Mouse (Mus musculus) liver, postnatal 0 days (tissue): ENCODE measurements around the gene Fzd4. TPM values are rescaled to one million over a fixed set of nuclear protein-coding genes. Genes with fewer than 3 reads are reported as not detected.

Experiments
- ATAC-seq: fragments of 200-750 bp; cut with Nextera tagmentation; 2 replicates; pipeline ENCODE4 v1.8.0; 2017; ENCODE audit warnings: mild to moderate bottlenecking, moderate library complexity
- DNase-seq: peaks from one replicate; pipeline ENCODE4 v3.0.0-alpha.2; 2016
- H3K27ac ChIP-seq: fragments of 300-500 bp; sonication (generic); 2 replicates; pipeline ENCODE4 v1.5.1; 2014; ENCODE audit warnings: antibody characterized with exemption, moderate library complexity, mild to moderate bottlenecking, low read depth
- H3K27me3 ChIP-seq: fragments of 300-500 bp; sonication (generic); 2 replicates; pipeline ENCODE4 v1.6.1; 2014; ENCODE audit warnings: low read length, control low read depth, mixed read lengths; ENCODE audit not compliant: insufficient read depth
- H3K36me3 ChIP-seq: fragments of 300-500 bp; sonication (generic); replicated peaks from 2 replicates; pipeline ENCODE4 v1.6.1; 2014; ENCODE audit warnings: mild to moderate bottlenecking, control low read depth, low read length, moderate library complexity, mixed read lengths; ENCODE audit not compliant: insufficient read depth
- H3K4me1 ChIP-seq: fragments of 300-500 bp; sonication (generic); 2 replicates; pipeline ENCODE4 v1.6.1; 2014; ENCODE audit warnings: antibody characterized with exemption, mild to moderate bottlenecking, control low read depth; ENCODE audit not compliant: insufficient read depth
- H3K4me2 ChIP-seq: fragments of 300-500 bp; sonication (generic); 2 replicates; pipeline ENCODE4 v1.6.1; 2014; ENCODE audit warnings: low read depth, mild to moderate bottlenecking, low read length, moderate library complexity, mixed read lengths
- H3K4me3 ChIP-seq: fragments of 300-500 bp; sonication (generic); 2 replicates; pipeline ENCODE4 v1.5.1; 2014; ENCODE audit warnings: low read depth, low read length
- H3K9ac ChIP-seq: fragments of 300-500 bp; sonication (generic); replicated peaks from 2 replicates; pipeline ENCODE4 v1.6.1; 2014; ENCODE audit warnings: mild to moderate bottlenecking, moderate library complexity
- H3K9me3 ChIP-seq: fragments of 300-500 bp; sonication (generic); 2 replicates; pipeline ENCODE4 v1.6.1; 2016; ENCODE audit warnings: mild to moderate bottlenecking, control low read depth, low read length, mixed read lengths
- CTCF ChIP-seq: sonication (generic); IDR thresholded peaks from 2 replicates; pipeline ENCODE4 v1.5.1; 2016; ENCODE audit warnings: antibody characterized with exemption, low read depth
- EP300 ChIP-seq: IDR thresholded peaks from 2 replicates; pipeline ENCODE4 v1.6.1; 2016; ENCODE audit warnings: antibody characterized with exemption, low read depth, mild to moderate bottlenecking
- WGBS: fragments of 180-500 bp; shearing (Covaris S2); extraction: QIAGEN DNeasy Blood & Tissue Kit; methylation state at CpG from one replicate; pipeline ENCODE4 v1.1.7; 2014; ENCODE audit not compliant: insufficient replicate concordance; 5-methylcytosine and 5-hydroxymethylcytosine counted together
- polyA plus RNA-seq: library from polyadenylated mRNA; unstranded; fragments of >200 nt; fragmentation: Nextera tagmentation; extraction: Ambion mirVana; gene quantifications from 2 replicates; pipeline ENCODE4 v1.2.1, GENCODE M21; 2015

The Fzd4 gene
- polyA plus RNA-seq, 1 experiment from 2014 or later = 4.5 TPM

GRCm38 (mm10) chr7:89370086-89370485, 34.1 kb upstream of the Fzd4 start:
- 75% methylated on average over 1 of the region's 1 CpGs for WGBS
- no peaks in the 10 kb centered on the region for H3K27me3 ChIP-seq
- ATAC-seq (no peak), DNase-seq (no peak)
- H3K9ac ChIP-seq = no peak overlapping the region
- H3K4me2 ChIP-seq = no peak overlapping the region
- H3K4me3 ChIP-seq = no peak overlapping the region
- no peak for TF ChIP-seq EP300
- no peak for TF ChIP-seq CTCF
- H3K27ac ChIP-seq = no peak overlapping the region
- no peaks in the 10 kb centered on the region for H3K36me3 ChIP-seq
- H3K4me1 ChIP-seq = peaks cover 5% of the 10 kb centered on the region
- H3K9me3 ChIP-seq = no peaks in the 10 kb centered on the region

- ATAC-seq (no peak), DNase-seq (peak; percentile 29)
- H3K9me3 ChIP-seq = no peaks in the 10 kb centered on the region
- no peak overlapping the region for H3K4me2 ChIP-seq
- no peak overlapping the region for H3K27ac ChIP-seq
- H3K36me3 ChIP-seq = no peaks in the 10 kb centered on the region
- WGBS = 18% methylated on average over 1 of the region's 1 CpGs
- no peak for TF ChIP-seq EP300
- TF ChIP-seq CTCF = peak; percentile 67
- H3K4me3 ChIP-seq = no peak overlapping the region
- no peak overlapping the region for H3K9ac ChIP-seq
- H3K27me3 ChIP-seq = no peaks in the 10 kb centered on the region
- H3K4me1 ChIP-seq = peaks cover 5% of the 10 kb centered on the region
Measured at GRCm38 (mm10) chr7:89370917-89371316, 33.2 kb upstream of the Fzd4 start.

GRCm38 (mm10) chr7:89371623-89372295, 32.4 kb upstream of the Fzd4 start:
- no peaks in the 10 kb centered on the region for H3K27me3 ChIP-seq
- H3K4me1 ChIP-seq = peaks cover 5% of the 10 kb centered on the region
- ATAC-seq = peak; percentile 61
- H3K9me3 ChIP-seq = no peaks in the 10 kb centered on the region
- WGBS = 59% methylated on average over 6 of the region's 6 CpGs
- no peak for TF ChIP-seq CTCF
- no peak for TF ChIP-seq EP300
- H3K9ac ChIP-seq = no peak overlapping the region
- no peak overlapping the region for H3K4me2 ChIP-seq
- H3K27ac ChIP-seq = no peak overlapping the region
- DNase-seq = peak; percentile 10
- H3K36me3 ChIP-seq = no peaks in the 10 kb centered on the region
- no peak overlapping the region for H3K4me3 ChIP-seq

GRCm38 (mm10) chr7:89380935-89381705, 23.0 kb upstream of the Fzd4 start:
- no peak for DNase-seq
- Histone ChIP-seq H3K4me3 (no peak overlapping the region), H3K27ac (0 out of 2 replicates have a peak overlapping the region, but pooled peaks have one; percentile 13), H3K4me1 (no peaks in the 10 kb centered on the region), H3K9ac (no peak overlapping the region), H3K9me3 (no peaks in the 10 kb centered on the region), H3K4me2 (no peak overlapping the region), H3K27me3 (no peaks in the 10 kb centered on the region), H3K36me3 (no peaks in the 10 kb centered on the region)
- 36% methylated on average over 7 of the region's 7 CpGs for WGBS
- no peak for ATAC-seq
- TF ChIP-seq EP300 = no peak
- no peak for TF ChIP-seq CTCF

- no peaks in the 10 kb centered on the region for H3K9me3 ChIP-seq
- TF ChIP-seq EP300 (no peak), CTCF (no peak)
- H3K36me3 ChIP-seq = no peaks in the 10 kb centered on the region
- H3K9ac ChIP-seq = no peak overlapping the region
- no peak overlapping the region for H3K27ac ChIP-seq
- DNase-seq (no peak), ATAC-seq (no peak)
- H3K27me3 ChIP-seq = no peaks in the 10 kb centered on the region
- no peaks in the 10 kb centered on the region for H3K4me1 ChIP-seq
- WGBS = 84% methylated on average over 3 of the region's 3 CpGs
- H3K4me2 ChIP-seq = no peak overlapping the region
- H3K4me3 ChIP-seq = no peak overlapping the region
Measured at GRCm38 (mm10) chr7:89382892-89383291, 21.3 kb upstream of the Fzd4 start.

GRCm38 (mm10) chr7:89388981-89389380, 15.2 kb upstream of the Fzd4 start:
- Histone ChIP-seq H3K4me1 (peaks cover 2% of the 10 kb centered on the region; the same call in 1 of the 2 replicates), H3K27ac (no peak overlapping the region), H3K4me3 (no peak overlapping the region), H3K27me3 (no peaks in the 10 kb centered on the region), H3K9ac (no peak overlapping the region), H3K36me3 (no peaks in the 10 kb centered on the region), H3K4me2 (no peak overlapping the region), H3K9me3 (no peaks in the 10 kb centered on the region)
- DNase-seq = peak; percentile 8
- no peak for ATAC-seq
- WGBS = 88% methylated on average over 3 of the region's 3 CpGs
- TF ChIP-seq CTCF (no peak), EP300 (no peak)
